Mouse (Mus musculus) intestine, embryonic 14.5 days (tissue): ENCODE measurements around the gene Bace1. TPM values are rescaled to one million over a fixed set of nuclear protein-coding genes. Genes with fewer than 3 reads are reported as not detected.

Source experiments
- ATAC-seq: fragments of 200-750 bp; cut with Nextera tagmentation; replicated peaks from 2 replicates; pipeline ENCODE4 v1.8.0; 2017; ENCODE audit warnings: low read depth, moderate number of reproducible peaks, moderate TSS enrichment, moderate library complexity; ENCODE audit not compliant: low FRiP score, low TSS enrichment
- DNase-seq: peaks from one replicate; pipeline ENCODE4 v3.0.0-alpha.2; 2018; ENCODE audit warnings: low spot score
- H3K27ac ChIP-seq: fragments of 300-500 bp; sonication (generic); 2 replicates; pipeline ENCODE4 v1.5.1; 2014; ENCODE audit warnings: low read depth, mild to moderate bottlenecking, control low read depth
- H3K27me3 ChIP-seq: fragments of 300-500 bp; sonication (generic); replicated peaks from 2 replicates; pipeline ENCODE4 v1.6.1; 2014; ENCODE audit warnings: low read length, control low read depth; ENCODE audit not compliant: control insufficient read depth, insufficient read depth
- H3K36me3 ChIP-seq: fragments of 300-500 bp; sonication (generic); 2 replicates; pipeline ENCODE4 v1.6.1; 2014; ENCODE audit warnings: low read length, control low read depth; ENCODE audit not compliant: control insufficient read depth, insufficient read depth
- H3K4me1 ChIP-seq: fragments of 300-500 bp; sonication (generic); replicated peaks from 2 replicates; pipeline ENCODE4 v1.6.1; 2014; ENCODE audit warnings: low read length, control low read depth, mixed read lengths; ENCODE audit not compliant: control insufficient read depth, insufficient read depth
- H3K4me2 ChIP-seq: fragments of 300-500 bp; sonication (generic); 2 replicates; pipeline ENCODE4 v1.6.1; 2014; ENCODE audit warnings: low read length
- H3K4me3 ChIP-seq: fragments of 300-500 bp; sonication (generic); 2 replicates; pipeline ENCODE4 v1.5.1; 2014; ENCODE audit warnings: low read depth, low read length, control low read depth, mixed read lengths
- H3K9ac ChIP-seq: fragments of 300-500 bp; sonication (generic); 2 replicates; pipeline ENCODE4 v1.6.1; 2014; ENCODE audit warnings: mild to moderate bottlenecking, low read length
- H3K9me3 ChIP-seq: fragments of 300-500 bp; sonication (generic); 2 replicates; pipeline ENCODE4 v1.6.1; 2016; ENCODE audit warnings: low read length, control low read depth; ENCODE audit not compliant: control insufficient read depth
- WGBS: fragments of 180-500 bp; shearing (Covaris S2); extraction: QIAGEN DNeasy Blood & Tissue Kit; methylation state at CpG from one replicate; pipeline ENCODE4 v1.1.7; 2014; 5-methylcytosine and 5-hydroxymethylcytosine counted together
- polyA plus RNA-seq: library from polyadenylated mRNA; unstranded; fragments of >200 nt; fragmentation: Nextera tagmentation; extraction: Ambion mirVana; gene quantifications from 2 replicates; pipeline ENCODE4 v1.2.1, GENCODE M21; 2014

The Bace1 gene
- polyA plus RNA-seq, 1 experiment from 2014 or later, result 26.8 TPM

DNA sequence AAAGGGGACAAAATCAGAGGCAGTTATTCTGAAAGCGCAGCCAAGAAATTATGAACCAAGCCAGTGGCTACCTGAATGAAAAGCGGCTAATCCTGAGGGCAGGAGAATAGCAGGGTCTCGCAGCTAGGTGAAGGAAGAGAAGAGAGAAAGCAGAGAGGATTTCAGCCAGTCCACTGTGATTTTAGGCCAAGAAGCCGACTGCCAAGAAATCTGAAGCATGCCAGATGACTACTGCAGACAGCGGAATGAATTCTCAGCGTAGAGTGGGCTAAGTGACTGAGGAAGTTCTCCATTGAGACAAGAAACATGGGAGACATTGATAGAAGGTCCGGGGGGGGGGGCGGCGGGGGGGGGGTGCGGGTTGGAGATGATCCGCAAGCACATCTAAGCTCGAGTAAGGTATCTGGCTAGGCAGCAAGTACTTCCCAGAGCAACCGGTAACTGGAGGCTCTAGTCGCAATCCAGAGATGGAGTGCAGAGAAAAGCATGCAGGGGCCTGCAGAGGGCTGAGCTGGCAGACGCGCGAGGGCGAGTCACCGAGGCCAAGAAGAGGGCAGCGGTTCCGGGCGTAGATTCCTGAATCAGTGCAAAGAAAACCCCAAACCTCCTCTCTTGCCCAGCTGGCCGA, 10.6 kb upstream of the Bace1 start:
- Histone ChIP-seq H3K27me3 (no peaks in the 10 kb centered on the region), H3K9ac (peak overlapping the region; percentile 53), H3K4me2 (peak overlapping the region; percentile 82), H3K4me1 (peaks cover 5% of the 10 kb centered on the region), H3K27ac (peak overlapping the region; percentile 83), H3K4me3 (peak overlapping the region; percentile 67), H3K9me3 (0 out of 2 replicates have a peak, but pooled peaks cover 2% of the 10 kb centered on the region), H3K36me3 (0 out of 2 replicates have a peak, but pooled peaks cover under 1% of the 10 kb centered on the region)
- ATAC-seq (peak; percentile 67), DNase-seq (peak; percentile 60)
- WGBS, result 6% methylated on average over 21 of the region's 23 CpGs

- ATAC-seq, result peak; percentile 96
- Histone ChIP-seq H3K9me3 (0 out of 2 replicates have a peak, but pooled peaks cover 2% of the 10 kb centered on the region), H3K9ac (peak within 1 kb of the TSS; percentile 53), H3K36me3 (no peaks in the 10 kb centered on the region), H3K27ac (peak within 1 kb of the TSS; percentile 83), H3K4me3 (peak within 1 kb of the TSS; percentile 67), H3K27me3 (no peaks in the 10 kb centered on the region), H3K4me1 (peaks cover 5% of the 10 kb centered on the region), H3K4me2 (peak within 1 kb of the TSS; percentile 82)
- under 1% methylated on average over 31 of the region's 31 CpGs for WGBS
- DNase-seq, result peak; percentile 89
Measured at GRCm38 (mm10) chr9:45828291-45828963, 10.0 kb upstream of the Bace1 start, which contains the start of gene Cep164. Gene Cep164 (minus strand): TSS chr9:45828691.

- 31% methylated on average over 10 of the region's 10 CpGs for WGBS
- Histone ChIP-seq H3K36me3 (no peaks in the 10 kb centered on the region), H3K9me3 (0 out of 2 replicates have a peak, but pooled peaks cover 2% of the 10 kb centered on the region), H3K27ac (no peak overlapping the region), H3K9ac (no peak overlapping the region), H3K4me2 (peak overlapping the region; percentile 82), H3K4me1 (peaks cover 5% of the 10 kb centered on the region), H3K27me3 (no peaks in the 10 kb centered on the region), H3K4me3 (peak overlapping the region; percentile 67)
- ATAC-seq, result no peak
- peak; percentile 76 for DNase-seq
Measured at GRCm38 (mm10) chr9:45829107-45829506, 9.3 kb upstream of the Bace1 start.

DNA sequence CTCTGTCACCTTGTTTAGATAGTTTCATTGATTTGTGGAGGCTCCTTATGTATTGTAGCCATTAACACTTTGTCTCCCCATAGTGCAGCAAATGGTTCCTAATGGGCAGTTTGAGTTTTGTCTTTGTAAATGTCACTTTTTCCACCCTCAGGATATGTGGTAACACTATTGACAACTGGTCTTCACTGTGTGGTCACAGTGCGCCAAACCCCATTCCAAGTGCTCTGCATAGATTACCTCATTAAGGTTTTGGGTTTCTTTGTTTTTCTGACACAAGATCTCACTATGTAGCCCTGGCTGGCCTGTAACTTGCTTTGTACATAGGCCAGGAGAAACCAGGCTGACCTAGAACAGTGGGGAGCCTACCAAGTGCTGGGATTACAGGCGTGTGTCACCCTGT, 5.5 kb upstream of the Bace1 start:
- Histone ChIP-seq H3K9ac (no peak overlapping the region), H3K4me2 (no peak overlapping the region), H3K9me3 (0 out of 2 replicates have a peak, but pooled peaks cover 2% of the 10 kb centered on the region), H3K4me1 (no peaks in the 10 kb centered on the region), H3K27me3 (no peaks in the 10 kb centered on the region), H3K36me3 (no peaks in the 10 kb centered on the region), H3K27ac (no peak overlapping the region), H3K4me3 (no peak overlapping the region)
- ATAC-seq, result no peak
- no peak for DNase-seq
- WGBS, result 89% methylated on average over 2 of the region's 2 CpGs

GRCm38 (mm10) chr9:45833461-45833860, 4.9 kb upstream of the Bace1 start:
- Histone ChIP-seq H3K27ac (no peak overlapping the region), H3K9me3 (0 out of 2 replicates have a peak, but pooled peaks cover 2% of the 10 kb centered on the region), H3K4me2 (no peak overlapping the region), H3K9ac (no peak overlapping the region), H3K4me1 (no peaks in the 10 kb centered on the region), H3K27me3 (no peaks in the 10 kb centered on the region), H3K4me3 (no peak overlapping the region), H3K36me3 (no peaks in the 10 kb centered on the region)
- ATAC-seq (no peak), DNase-seq (no peak)
- WGBS, result 77% methylated on average over 2 of the region's 2 CpGs

DNA sequence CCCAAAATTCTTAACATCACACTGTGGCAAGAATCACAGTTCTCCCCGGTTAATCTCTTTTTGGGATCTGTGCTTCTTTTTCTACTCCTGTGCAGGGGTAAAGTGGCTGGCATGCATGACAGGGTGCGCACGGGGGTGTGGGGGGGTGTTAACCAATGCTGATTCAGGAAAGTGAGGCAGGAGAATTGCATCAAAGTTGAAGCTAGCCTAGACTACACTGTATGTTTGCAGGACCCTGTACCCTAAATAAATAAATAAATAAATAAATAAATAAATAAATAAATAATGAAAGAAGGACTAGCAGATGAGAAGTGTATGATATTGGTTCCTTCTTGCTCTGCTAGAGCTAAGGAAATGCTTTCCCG, 329 bp upstream of the Bace1 start:
- Histone ChIP-seq H3K27me3 (no peaks in the 10 kb centered on the region), H3K27ac (no peak overlapping the region), H3K4me1 (peaks cover 22% of the 10 kb centered on the region), H3K4me3 (peak overlapping the region; percentile 70), H3K4me2 (peak overlapping the region; percentile 92), H3K36me3 (no peaks in the 10 kb centered on the region), H3K9me3 (no peaks in the 10 kb centered on the region), H3K9ac (no peak overlapping the region)
- ATAC-seq (peak; percentile 40), DNase-seq (no peak)
- WGBS, result 25% methylated on average over 4 of the region's 4 CpGs

- Histone ChIP-seq H3K9ac (peak overlapping the region; percentile 71), H3K27ac (no peak overlapping the region), H3K4me1 (peaks cover 22% of the 10 kb centered on the region), H3K4me2 (peak overlapping the region; percentile 92), H3K4me3 (peak overlapping the region; percentile 70), H3K9me3 (no peaks in the 10 kb centered on the region), H3K27me3 (no peaks in the 10 kb centered on the region), H3K36me3 (no peaks in the 10 kb centered on the region)
- peak; percentile 63; the same call in 1 of the 2 replicates for ATAC-seq
- peak; percentile 64 for DNase-seq
- WGBS, result 15% methylated on average over 17 of the region's 17 CpGs
Measured at GRCm38 (mm10) chr9:45839139-45839981, 980 bp downstream of the Bace1 start.

DNA sequence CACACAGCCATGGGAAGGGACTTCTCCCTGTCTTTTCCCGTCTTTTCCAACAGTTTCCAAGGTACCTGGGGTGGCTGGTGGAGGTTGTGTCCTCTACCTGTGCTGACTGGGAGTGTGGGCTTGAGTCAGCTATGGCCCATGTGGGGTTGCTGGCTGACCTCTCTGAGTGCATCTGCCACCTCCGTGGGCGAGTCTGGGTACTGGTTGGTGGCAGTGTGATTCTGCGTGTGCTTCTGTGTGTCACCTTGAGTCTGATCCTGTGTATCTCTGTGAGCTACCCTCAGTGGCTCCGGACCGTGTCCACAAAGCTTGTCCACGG, 1.6 kb downstream of the Bace1 start:
- no peak overlapping the region for H3K27ac ChIP-seq
- no peak for ATAC-seq
- no peaks in the 10 kb centered on the region for H3K36me3 ChIP-seq

More for the DNA sequence above, 1.6 kb downstream of the Bace1 start:
- Histone ChIP-seq H3K4me2 (peak overlapping the region; percentile 92), H3K4me3 (peak overlapping the region; percentile 70), H3K27me3 (no peaks in the 10 kb centered on the region), H3K9me3 (no peaks in the 10 kb centered on the region), H3K4me1 (peaks cover 22% of the 10 kb centered on the region), H3K9ac (peak overlapping the region; percentile 71)
- no peak for DNase-seq
- 79% methylated on average over 7 of the region's 7 CpGs for WGBS
